Mouse (Mus musculus) liver, postnatal 0 days (tissue): ENCODE results near the gene Scg5.

ENCODE experiments used
- CTCF ChIP-seq: sonication (generic); IDR thresholded peaks from 2 replicates; pipeline ENCODE4 v1.5.1; 2016; ENCODE audit warnings: antibody characterized with exemption, low read depth
- EP300 ChIP-seq: IDR thresholded peaks from 2 replicates; pipeline ENCODE4 v1.6.1; 2016; ENCODE audit warnings: antibody characterized with exemption, low read depth, mild to moderate bottlenecking

DNA sequence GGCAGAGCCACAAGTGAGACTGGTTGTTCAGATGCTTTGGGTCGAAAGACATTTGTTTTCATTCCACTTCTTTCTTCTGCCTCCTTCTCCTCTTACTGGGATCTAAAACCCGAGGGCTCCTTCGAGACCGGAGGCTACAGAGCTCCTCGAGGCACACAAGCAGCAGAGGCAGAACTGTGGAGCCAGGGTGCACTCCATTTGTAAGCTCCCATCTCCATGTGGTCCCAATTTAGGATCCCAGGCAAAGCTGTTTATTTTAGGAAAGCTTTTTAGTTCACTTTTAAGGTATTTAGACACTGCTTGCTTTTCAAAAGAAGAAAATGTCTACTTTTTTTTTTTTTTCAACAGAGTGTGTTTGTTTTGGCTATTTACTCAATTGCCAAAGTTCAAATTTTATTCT is 28.1 kb downstream of the Scg5 start:
- TF ChIP-seq CTCF, result no peak
- no peak for TF ChIP-seq EP300
